Mouse (Mus musculus) cerebellum, adult 9-11 months (tissue): ENCODE results near the gene Gtdc1.

ENCODE experiments used
- DNase-seq: peaks from one replicate; pipeline ENCODE4 v3.0.0; 2022

Gtdc1 gene

DNA sequence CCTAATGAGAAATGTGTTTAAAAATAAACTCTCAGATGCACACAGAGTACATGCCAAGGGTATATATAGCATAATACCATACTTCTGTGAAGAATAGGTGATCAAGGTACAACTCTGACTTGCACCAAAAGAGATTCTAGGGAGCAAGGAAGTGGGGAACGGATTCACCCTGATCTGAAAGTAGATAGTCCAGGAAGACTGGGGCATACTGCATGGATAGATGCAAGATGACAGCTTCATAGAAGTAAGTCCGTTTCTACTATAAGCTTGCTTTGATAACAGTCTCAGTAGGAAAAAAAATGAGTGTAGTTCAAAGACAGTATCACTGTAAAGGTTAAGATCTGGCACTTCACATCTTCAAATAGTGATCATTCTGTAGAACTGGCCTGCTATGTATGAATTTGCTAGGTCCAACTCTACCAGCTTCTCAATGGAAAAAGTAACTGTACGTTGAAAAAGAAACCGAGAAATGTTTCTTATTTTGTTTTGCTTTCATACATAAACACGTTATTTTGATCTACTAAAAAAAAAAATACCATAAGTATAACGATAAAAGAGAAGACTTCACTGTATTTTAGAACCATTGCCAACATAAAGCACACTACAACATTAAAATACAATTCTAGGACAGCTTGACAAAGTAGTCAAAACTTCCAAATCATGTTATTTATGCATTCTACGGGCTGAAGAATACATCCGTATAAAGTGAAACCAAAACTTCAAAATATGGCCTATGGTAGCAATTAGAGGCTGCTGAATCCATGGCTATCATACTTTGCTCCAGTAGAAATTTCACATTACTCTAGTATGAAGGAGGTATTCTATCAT is 4.2 kb downstream of the Gtdc1 start:
- no peak for DNase-seq

GRCm38 (mm10) chr2:44922500-44922899 is 5.0 kb downstream of the Gtdc1 start:
- DNase-seq, result no peak

DNA sequence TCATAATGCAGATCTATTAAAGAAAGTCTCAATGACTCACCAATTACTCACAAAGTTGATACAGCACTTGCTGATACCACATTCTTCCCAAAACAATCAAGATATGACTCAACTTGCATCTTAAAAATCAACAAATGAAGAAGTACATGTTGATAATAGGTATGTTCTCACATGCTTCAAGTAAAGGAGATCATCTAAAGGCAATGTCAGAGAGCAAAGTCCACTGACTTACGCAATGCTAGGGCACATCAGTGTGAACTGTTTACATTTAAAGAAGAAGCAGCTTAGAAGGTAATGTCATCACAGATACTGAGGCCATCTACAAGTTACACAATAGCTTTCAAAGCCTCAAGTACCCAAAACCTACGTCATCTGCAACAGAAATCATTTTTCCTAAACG is 7.0 kb downstream of the Gtdc1 start:
- no peak for DNase-seq

DNA sequence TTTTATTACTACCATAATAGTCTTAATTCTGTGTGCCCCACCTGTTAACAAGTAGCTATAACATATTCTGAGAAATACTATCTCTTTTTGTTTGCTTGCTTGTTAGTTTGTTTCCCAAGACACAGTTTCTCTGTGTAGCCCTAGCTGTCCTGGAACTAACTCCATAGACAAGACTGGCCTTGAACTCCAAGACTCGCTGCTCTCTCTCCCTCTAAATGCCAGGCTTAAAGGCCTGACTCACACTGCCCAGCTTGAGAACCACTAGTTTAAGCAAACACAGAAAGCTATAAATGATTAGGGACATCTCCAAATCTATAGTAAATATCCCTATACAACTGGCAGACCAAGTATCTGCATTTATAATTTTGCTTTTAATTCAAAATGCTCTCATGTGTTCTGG is 8.1 kb downstream of the Gtdc1 start:
- DNase-seq, result no peak

GRCm38 (mm10) chr2:44918737-44919136 is 8.7 kb downstream of the Gtdc1 start:
- no peak for DNase-seq

GRCm38 (mm10) chr2:44916286-44916685 is 11.2 kb downstream of the Gtdc1 start:
- DNase-seq, result no peak

DNA sequence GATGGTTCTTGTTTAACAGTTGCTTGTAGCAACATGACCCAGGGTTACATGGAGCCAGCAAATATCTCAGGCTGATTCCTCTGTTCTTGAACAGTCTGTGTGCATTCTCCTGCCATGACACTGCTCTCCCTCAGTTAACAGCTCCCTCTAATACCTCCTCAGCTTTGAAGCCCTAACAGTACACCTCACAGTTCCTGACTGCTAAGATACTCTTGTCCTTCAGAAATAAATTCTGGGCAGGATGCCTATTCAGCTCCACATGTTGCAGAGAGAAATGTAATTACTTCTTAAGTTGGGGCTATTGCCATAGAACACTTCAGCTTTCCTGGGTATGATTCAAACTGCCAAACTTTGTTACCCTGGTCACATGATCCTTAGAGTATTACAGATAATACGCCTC is 29.7 kb downstream of the Gtdc1 start:
- no peak for DNase-seq

- DNase-seq, result no peak
Measured at GRCm38 (mm10) chr2:44873718-44874117, 53.7 kb downstream of the Gtdc1 start.

DNA sequence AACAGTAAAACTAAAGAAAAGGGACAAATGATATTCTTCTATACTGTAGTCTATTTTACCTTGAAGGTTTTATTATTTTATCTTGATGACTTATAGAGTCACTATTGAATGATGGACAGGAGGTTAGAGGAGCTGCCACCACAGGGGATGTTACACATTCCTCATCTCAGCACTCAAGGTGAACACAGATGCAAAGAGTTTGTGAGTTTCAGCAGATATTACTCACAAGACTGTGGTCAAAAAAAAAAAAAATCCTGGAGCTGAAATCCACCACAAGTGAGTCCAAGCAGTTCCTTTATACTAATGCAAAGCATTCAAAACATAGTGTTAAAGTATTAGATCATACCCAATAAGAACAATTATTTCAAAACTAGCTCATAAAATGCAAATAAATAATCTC is 62.7 kb downstream of the Gtdc1 start:
- DNase-seq, result no peak

- DNase-seq, result no peak
Measured at GRCm38 (mm10) chr2:44854475-44854874, 73.0 kb downstream of the Gtdc1 start.

DNA sequence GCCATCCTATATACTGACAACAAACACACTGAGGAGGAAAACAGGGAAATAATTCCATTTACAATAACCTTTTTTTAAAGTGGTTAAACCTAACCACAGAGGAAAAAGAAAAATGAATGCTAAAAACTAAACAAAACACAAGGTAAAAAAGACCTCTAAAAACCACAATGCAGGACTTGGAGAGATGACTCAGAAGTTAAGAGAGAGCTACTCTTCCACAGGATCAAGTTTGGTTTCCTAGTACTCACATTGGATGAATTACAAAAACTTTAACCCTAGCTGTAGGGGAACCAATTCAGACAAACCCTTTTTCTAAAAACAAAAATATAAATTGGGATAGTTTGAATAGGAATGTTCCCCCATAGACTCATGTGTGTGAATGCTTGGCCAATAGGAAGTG is 77.8 kb downstream of the Gtdc1 start:
- no peak for DNase-seq

GRCm38 (mm10) chr2:44848156-44848555 is 79.3 kb downstream of the Gtdc1 start:
- no peak for DNase-seq

- DNase-seq, result no peak
Measured at GRCm38 (mm10) chr2:44845424-44845823, 82.0 kb downstream of the Gtdc1 start.

- DNase-seq, result no peak
Measured at GRCm38 (mm10) chr2:44829753-44830152, 97.7 kb downstream of the Gtdc1 start.

DNA sequence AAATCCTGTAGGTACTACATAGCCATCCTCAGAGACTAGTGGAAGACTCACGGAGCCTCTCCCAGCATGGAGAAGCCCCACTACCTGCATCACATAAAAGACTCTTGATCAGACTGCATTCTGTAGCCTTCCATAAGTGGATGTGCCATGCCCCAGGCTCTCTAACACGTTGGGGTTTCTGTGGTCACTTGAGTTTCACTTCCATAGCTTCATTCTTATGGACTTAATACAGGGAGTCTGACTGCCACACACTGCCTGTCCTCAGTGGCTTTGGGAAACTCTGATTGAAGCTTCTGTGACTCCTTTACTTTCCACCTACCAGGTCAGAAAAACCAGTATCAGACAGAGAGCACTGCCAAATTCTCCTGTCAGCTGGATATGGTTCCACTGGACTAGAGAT is 98.1 kb downstream of the Gtdc1 start:
- DNase-seq, result no peak

- no peak for DNase-seq
Measured at GRCm38 (mm10) chr2:44826609-44827008, 100.8 kb downstream of the Gtdc1 start.

DNA sequence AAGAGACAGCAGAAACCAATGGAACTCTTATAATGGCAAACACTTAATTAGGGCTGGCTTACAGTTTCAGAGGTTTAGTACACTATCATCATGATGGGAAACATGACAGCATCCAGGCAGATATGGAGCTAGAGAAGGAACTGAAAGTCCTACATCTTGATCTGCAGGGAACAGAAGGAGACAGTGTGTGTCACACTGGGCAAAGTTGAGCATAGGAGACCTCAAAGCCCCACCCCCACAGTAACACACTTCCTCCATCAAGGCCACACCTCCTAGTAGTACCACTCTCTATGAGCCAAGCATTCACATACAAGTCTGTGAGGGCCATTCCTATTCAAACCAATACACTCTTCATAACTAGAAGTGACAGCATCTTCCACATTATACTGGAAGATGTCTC is 109.7 kb downstream of the Gtdc1 start:
- DNase-seq, result no peak

DNA sequence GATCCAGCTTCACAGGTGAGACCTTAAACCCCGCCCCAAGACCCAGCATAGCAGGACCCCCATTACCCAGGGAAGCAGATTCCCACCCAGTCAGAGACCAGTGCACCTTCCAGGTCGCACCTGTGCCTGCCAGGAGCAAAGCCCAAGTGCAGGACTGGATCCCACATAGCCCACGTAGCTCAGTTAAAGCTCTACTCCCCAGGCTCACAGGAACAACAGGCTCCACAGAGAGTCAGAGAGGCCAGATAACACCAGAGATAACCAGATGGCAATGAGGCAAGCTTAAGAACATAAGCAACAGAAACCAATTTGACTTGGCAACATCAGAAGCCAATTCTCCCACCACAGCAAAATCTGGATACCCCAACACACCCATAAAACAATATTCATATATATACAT is 113.7 kb downstream of the Gtdc1 start:
- no peak for DNase-seq

GRCm38 (mm10) chr2:44804497-44804896 is 123.0 kb downstream of the Gtdc1 start:
- DNase-seq, result no peak

DNA sequence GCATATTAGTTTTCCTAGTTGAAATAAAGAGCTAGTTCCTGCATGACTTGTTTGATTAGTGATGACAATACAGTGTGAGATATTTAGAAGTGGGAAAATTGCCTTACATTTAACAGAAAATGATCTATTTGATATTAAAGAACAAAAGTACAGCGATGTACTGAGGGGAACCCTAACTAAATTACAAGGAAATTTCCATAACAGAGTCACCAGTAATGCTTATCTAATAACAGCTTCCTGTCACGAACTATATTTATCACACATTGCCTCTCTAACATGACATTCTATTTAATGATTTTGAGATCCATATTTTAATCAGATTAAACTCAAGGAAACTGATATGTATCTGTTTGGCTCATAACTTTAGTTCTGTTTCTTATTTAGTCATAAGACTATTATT is 126.1 kb downstream of the Gtdc1 start:
- DNase-seq, result no peak

DNA sequence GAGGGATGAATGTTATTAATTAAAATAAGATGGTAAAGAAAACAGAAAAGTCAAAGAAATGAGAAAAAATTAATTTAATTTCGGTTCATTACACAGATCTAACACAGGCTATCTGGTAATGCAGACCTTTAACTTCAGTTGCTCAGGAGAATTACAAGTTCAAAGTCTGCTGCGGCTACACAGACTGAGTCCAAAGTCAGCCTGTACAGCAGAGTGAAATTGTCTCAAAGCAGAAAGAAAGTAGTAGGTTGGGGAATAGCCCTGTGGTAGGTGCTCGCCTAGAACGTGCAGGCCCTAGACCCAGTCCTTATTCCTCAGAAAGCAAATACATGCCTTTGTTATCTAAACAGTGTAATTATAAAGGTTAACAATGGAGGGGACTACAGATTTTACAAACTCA is 135.6 kb downstream of the Gtdc1 start:
- DNase-seq, result no peak

DNA sequence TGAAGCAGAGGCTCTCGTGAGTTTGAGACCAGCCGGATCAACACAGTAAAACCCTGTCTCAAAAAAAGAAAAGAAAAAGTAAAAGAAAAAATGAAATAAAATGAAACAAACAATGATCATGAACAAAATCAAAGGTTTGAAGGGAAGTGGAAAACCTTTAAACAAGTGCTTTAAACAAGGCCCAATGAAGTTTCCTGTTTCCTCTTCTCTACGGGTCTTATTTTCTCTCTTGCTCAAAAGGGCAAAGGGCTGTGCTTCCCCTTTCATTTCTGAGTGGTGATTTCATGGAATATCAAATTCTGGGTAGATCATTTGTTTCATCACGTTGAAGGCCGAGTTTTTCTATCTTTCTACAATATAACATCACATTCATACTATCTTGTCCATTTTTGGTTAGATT is 136.3 kb downstream of the Gtdc1 start:
- no peak for DNase-seq

DNA sequence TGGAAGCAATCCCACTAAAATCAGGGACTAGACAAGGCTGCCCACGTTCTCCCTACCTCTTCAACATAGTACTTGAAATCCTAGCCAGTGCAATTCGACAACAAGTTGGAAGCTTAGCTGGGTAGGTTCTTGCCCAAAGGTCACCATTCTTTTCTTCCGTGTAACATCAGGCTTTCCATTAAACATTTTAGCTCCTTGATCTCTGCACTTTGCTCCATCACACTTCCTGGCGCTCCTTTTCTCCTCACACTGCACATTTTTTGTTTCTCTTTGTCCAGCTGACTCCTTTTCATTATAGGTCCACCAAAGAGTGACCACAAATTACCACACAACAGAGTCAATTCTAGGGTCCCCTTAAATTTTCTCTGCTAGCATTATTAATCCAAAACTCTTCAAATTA is 144.7 kb downstream of the Gtdc1 start:
- DNase-seq, result no peak

DNA sequence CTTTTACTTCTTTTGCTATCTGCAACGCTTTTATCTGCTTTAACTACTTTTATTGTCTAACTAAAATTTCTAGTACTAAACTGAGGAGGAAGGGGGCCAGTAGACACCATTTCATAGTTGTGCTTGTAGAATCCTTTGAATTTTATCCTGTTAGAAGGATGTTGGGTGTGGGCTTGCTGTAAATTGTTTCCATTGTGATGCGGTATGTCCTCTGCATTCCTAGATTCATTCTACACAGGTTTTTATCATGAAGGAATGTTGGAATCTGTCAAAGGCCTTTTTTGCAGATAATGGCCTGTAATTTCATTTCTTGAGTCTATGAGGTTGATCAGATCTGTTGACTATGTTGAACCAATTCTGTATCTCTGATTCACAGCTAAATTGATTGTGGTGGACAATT is 146.5 kb downstream of the Gtdc1 start:
- DNase-seq, result no peak

- DNase-seq, result no peak
Measured at GRCm38 (mm10) chr2:44763898-44764297, 163.6 kb downstream of the Gtdc1 start.
